Mouse (Mus musculus): Measurements from ENCODE around the gene Ebp. TPM values are rescaled to one million over a fixed set of nuclear protein-coding genes. Genes with fewer than 3 reads are reported as not detected.
A peak's percentile ranks its signal among the peaks of the same experiment; 100 is the strongest.

Gene Ebp
- 10 to 100 TPM; 17.9 to 18.2 TPM for total RNA-seq (2021)
- long read RNA-seq, experiment 1, partial matches to known transcripts = 1 of 5 reads
- long read RNA-seq, experiment 1, other reads (novel, unspliced or antisense) = 0 of 5 reads
- long read RNA-seq, experiment 2, transcript Ebp-201 (5 exons, 1,743 nt) = major isoform, 10 of 11 reads
- long read RNA-seq, experiment 2, partial matches to known transcripts = 0 of 11 reads
- long read RNA-seq, experiment 2, other reads (novel, unspliced or antisense) = 1 of 11 reads

GRCm38 (mm10) chrX:8193419-8193723 lies at the start of gene Ebp:
TSS of gene Ebp (minus strand) at chrX:8193512.
- DNase-seq = no peak

GRCm38 (mm10) chrX:8238804-8239395 lies 45.6 kb upstream of the Ebp start:
- DNase-seq = no peak

GRCm38 (mm10) chrX:8236704-8237103 lies 43.4 kb upstream of the Ebp start:
- DNase-seq = no peak

- no peak for DNase-seq
Measured at GRCm38 (mm10) chrX:8233602-8234001, 40.3 kb upstream of the Ebp start.

- DNase-seq = no peak
Measured at GRCm38 (mm10) chrX:8230272-8230671, 37.0 kb upstream of the Ebp start.

- no peak for DNase-seq
Measured at GRCm38 (mm10) chrX:8223473-8223872, 30.2 kb upstream of the Ebp start.

- no peak for DNase-seq
Measured at GRCm38 (mm10) chrX:8222678-8223421, 29.5 kb upstream of the Ebp start.

GRCm38 (mm10) chrX:8222296-8222677 lies 29.0 kb upstream of the Ebp start:
- no peak for DNase-seq

GRCm38 (mm10) chrX:8219651-8220050 lies 26.3 kb upstream of the Ebp start:
- no peak for DNase-seq

- DNase-seq = no peak
Measured at GRCm38 (mm10) chrX:8218114-8218513, 24.8 kb upstream of the Ebp start.

- no peak for DNase-seq
Measured at GRCm38 (mm10) chrX:8217383-8217782, 24.1 kb upstream of the Ebp start.

GRCm38 (mm10) chrX:8211490-8212207 lies 18.3 kb upstream of the Ebp start:
- no peak for DNase-seq

- no peak for DNase-seq
Measured at GRCm38 (mm10) chrX:8209720-8210119, 16.4 kb upstream of the Ebp start.

GRCm38 (mm10) chrX:8207224-8207623 lies 13.9 kb upstream of the Ebp start:
- no peak for DNase-seq

GRCm38 (mm10) chrX:8206694-8207197 lies 13.4 kb upstream of the Ebp start:
- no peak for DNase-seq

GRCm38 (mm10) chrX:8206015-8206693 lies 12.8 kb upstream of the Ebp start, which contains the start of gene Porcn:
TSS of gene Porcn (minus strand) at chrX:8206525.
- DNase-seq = peak; percentile 77

- DNase-seq = no peak
Measured at GRCm38 (mm10) chrX:8205551-8205950, 12.2 kb upstream of the Ebp start.

GRCm38 (mm10) chrX:8205088-8205487 lies 11.8 kb upstream of the Ebp start:
- no peak for DNase-seq

- no peak for DNase-seq
Measured at GRCm38 (mm10) chrX:8204076-8204475, 10.8 kb upstream of the Ebp start.

- DNase-seq = no peak
Measured at GRCm38 (mm10) chrX:8203105-8203504, 9.8 kb upstream of the Ebp start.

GRCm38 (mm10) chrX:8192640-8193418 lies 483 bp downstream of the Ebp start:
- DNase-seq = peak; percentile 61
